28 mouse cellular contexts compared by ENCODE assay signal in genomic region chr6:89508725-89509124, GRCm38 (mm10).
A peak's percentile ranks its signal among the peaks of the same experiment; 100 is the strongest.
DNase-seq lines count a peak whose midpoint lies in the region; ATAC-seq and TF ChIP-seq lines count a peak whose summit lies in the region.
"Had no signal": no experiment of that assay in that cellular context is flagged by ENCODE, and none has a peak within 500 bp of the region (broad histone marks: within the 10 kb centered on the region; RNA-seq: fewer than 3 reads in every experiment).

No protein-coding gene starts in this region.

- no peak overlapping the region for H3K4me3 ChIP-seq in forebrain, postnatal 0 days (ENCODE audit: low read depth, low read length)
- H3K4me3 ChIP-seq in forebrain, embryonic 13.5 days = no peak overlapping the region
- no peak overlapping the region for H3K4me3 ChIP-seq in midbrain, postnatal 0 days (ENCODE audit: low read depth, low read length)
- no peak overlapping the region for H3K4me3 ChIP-seq in midbrain, embryonic 11.5 days (ENCODE audit: low read depth, low read length)
- H3K4me3 ChIP-seq in cortical plate, adult 2 months (ENCODE audit: insufficient read depth, low read length) = no peak overlapping the region
- H3K4me3 ChIP-seq: embryonic facial prominence, embryonic 12.5 days; heart, adult 2 months; heart, embryonic 13.5 days; limb, embryonic 12.5 days; neural tube, embryonic 12.5 days; stomach, embryonic 15.5 days had no signal

- 0 out of 2 replicates have a peak overlapping the region, but pooled peaks have one; percentile 23 for H3K27ac ChIP-seq in forebrain, postnatal 0 days (ENCODE audit: low read depth, low read length)
- no peak overlapping the region for H3K27ac ChIP-seq in forebrain, embryonic 13.5 days
- peak overlapping the region; percentile 27; the same call in 1 of the 2 replicates for H3K27ac ChIP-seq in midbrain, postnatal 0 days (ENCODE audit: low read depth, low read length)
- no peak overlapping the region for H3K27ac ChIP-seq in midbrain, embryonic 11.5 days (ENCODE audit: low read depth, low read length)
- 0 out of 2 replicates have a peak overlapping the region, but pooled peaks have one; percentile 21 for H3K27ac ChIP-seq in cortical plate, adult 2 months (ENCODE audit: insufficient read depth, low read length)
- H3K27ac ChIP-seq: embryonic facial prominence, embryonic 12.5 days; heart, adult 2 months; heart, embryonic 13.5 days; kidney, postnatal 0 days; limb, embryonic 12.5 days; neural tube, embryonic 12.5 days; stomach, embryonic 15.5 days had no signal

- no peaks in the 10 kb centered on the region for H3K36me3 ChIP-seq in forebrain, postnatal 0 days (ENCODE audit: insufficient read depth)
- H3K36me3 ChIP-seq in forebrain, embryonic 13.5 days (ENCODE audit: poor library complexity, severe bottlenecking) = no peaks in the 10 kb centered on the region
- H3K36me3 ChIP-seq in midbrain, postnatal 0 days (ENCODE audit: insufficient read depth, low read length) = no peaks in the 10 kb centered on the region
- no peaks in the 10 kb centered on the region for H3K36me3 ChIP-seq in midbrain, embryonic 11.5 days (ENCODE audit: control insufficient read depth, insufficient read depth, low read length)
- H3K36me3 ChIP-seq: embryonic facial prominence, embryonic 12.5 days; heart, embryonic 13.5 days; limb, embryonic 12.5 days; neural tube, embryonic 12.5 days; stomach, embryonic 15.5 days had no signal

- no peaks in the 10 kb centered on the region for H3K27me3 ChIP-seq in forebrain, postnatal 0 days (ENCODE audit: insufficient read depth, low read length)
- H3K27me3 ChIP-seq in forebrain, embryonic 13.5 days = no peaks in the 10 kb centered on the region
- H3K27me3 ChIP-seq in midbrain, postnatal 0 days (ENCODE audit: insufficient read depth, low read length) = no peaks in the 10 kb centered on the region
- no peaks in the 10 kb centered on the region for H3K27me3 ChIP-seq in midbrain, embryonic 11.5 days (ENCODE audit: control insufficient read depth, insufficient read depth, low read length)
- H3K27me3 ChIP-seq: embryonic facial prominence, embryonic 12.5 days; heart, embryonic 13.5 days; limb, embryonic 12.5 days; neural tube, embryonic 12.5 days; stomach, embryonic 15.5 days had no signal

- WGBS in forebrain, postnatal 0 days = 56% methylated on average over 2 of the region's 2 CpGs
- 70% methylated on average over 2 of the region's 2 CpGs for WGBS in forebrain, embryonic 13.5 days
- WGBS in midbrain, postnatal 0 days = 59% methylated on average over 2 of the region's 2 CpGs
- 71% methylated on average over 2 of the region's 2 CpGs for WGBS in midbrain, embryonic 11.5 days

- H3K9me3 ChIP-seq in forebrain, postnatal 0 days (ENCODE audit: low read length) = no peaks in the 10 kb centered on the region
- no peaks in the 10 kb centered on the region for H3K9me3 ChIP-seq in forebrain, embryonic 13.5 days (replicated peaks)
- no peaks in the 10 kb centered on the region for H3K9me3 ChIP-seq in midbrain, postnatal 0 days (ENCODE audit: low read length)
- H3K9me3 ChIP-seq in midbrain, embryonic 11.5 days (ENCODE audit: control insufficient read depth, low read length) = no peaks in the 10 kb centered on the region
- H3K9me3 ChIP-seq: embryonic facial prominence, embryonic 12.5 days; heart, embryonic 13.5 days; limb, embryonic 12.5 days; neural tube, embryonic 12.5 days; stomach, embryonic 15.5 days had no signal

- ATAC-seq in forebrain, postnatal 0 days = no peak; the same call in 1 of the 2 replicates
- no peak for ATAC-seq in forebrain, embryonic 13.5 days
- ATAC-seq in midbrain, postnatal 0 days (ENCODE audit: low FRiP score) = no peak
- no peak for ATAC-seq in midbrain, embryonic 11.5 days (ENCODE audit: low FRiP score)
- ATAC-seq: CD4-positive, CD25-positive, alpha-beta regulatory T cell, adult 4 months; forebrain, embryonic 16.5 days; liver, postnatal 0 days; lung, postnatal 0 days had no signal

- no peak for TF ChIP-seq CTCF in forebrain, postnatal 0 days (IDR thresholded peaks at IDR 0.05; ENCODE audit: low read depth)
- TF ChIP-seq CTCF in midbrain, postnatal 0 days (IDR thresholded peaks at IDR 0.05) = no peak
- no peak for TF ChIP-seq CTCF in cortical plate, adult 2 months (IDR thresholded peaks at IDR 0.05; ENCODE audit: extremely low read depth, insufficient read depth, low read length)

- DNase-seq in forebrain, postnatal 0 days = no peak
- DNase-seq in midbrain, postnatal 0 days (ENCODE audit: low spot score) = no peak
- DNase-seq in midbrain, embryonic 11.5 days (ENCODE audit: low spot score, missing footprints) = no peak
- no peak for DNase-seq in thymus, postnatal 36 days
- DNase-seq in lung, postnatal 36 days = no peak
- DNase-seq: adrenal gland, postnatal 36 days; cerebellum, adult 11-12 months; gastrocnemius, postnatal 14 days; heart, adult 2 months; heart, postnatal 14 days; kidney, adult 18-20 months; layer of hippocampus, postnatal 36 days; liver, postnatal 0 days; midbrain, embryonic 14.5 days; right cerebral cortex, postnatal 4 days; thymus, postnatal 4 days had no signal

- no peaks in the 10 kb centered on the region for H3K4me1 ChIP-seq in forebrain, postnatal 0 days (ENCODE audit: insufficient read depth)
- peaks cover 10% of the 10 kb centered on the region; the same call in 1 of the 2 replicates for H3K4me1 ChIP-seq in forebrain, embryonic 13.5 days
- no peaks in the 10 kb centered on the region for H3K4me1 ChIP-seq in midbrain, postnatal 0 days (ENCODE audit: insufficient read depth, low read length)
- no peaks in the 10 kb centered on the region for H3K4me1 ChIP-seq in midbrain, embryonic 11.5 days (ENCODE audit: control insufficient read depth, insufficient read depth, low read length)
- H3K4me1 ChIP-seq in cortical plate, adult 2 months (ENCODE audit: control insufficient read depth, insufficient read depth, low read length) = peaks cover 6% of the 10 kb centered on the region
- H3K4me1 ChIP-seq: embryonic facial prominence, embryonic 12.5 days; heart, embryonic 13.5 days; limb, embryonic 12.5 days; neural tube, embryonic 12.5 days; stomach, embryonic 15.5 days had no signal

- no peak overlapping the region for H3K9ac ChIP-seq in forebrain, postnatal 0 days
- no peak overlapping the region for H3K9ac ChIP-seq in forebrain, embryonic 13.5 days
- no peak overlapping the region for H3K9ac ChIP-seq in midbrain, postnatal 0 days (replicated peaks; ENCODE audit: low read length, poor library complexity, severe bottlenecking)
- H3K9ac ChIP-seq in midbrain, embryonic 11.5 days (ENCODE audit: low read length) = no peak overlapping the region
- H3K9ac ChIP-seq: embryonic facial prominence, embryonic 12.5 days; heart, embryonic 13.5 days; limb, embryonic 12.5 days; liver, postnatal 0 days; neural tube, embryonic 12.5 days; stomach, embryonic 15.5 days had no signal

- H3K4me2 ChIP-seq in forebrain, postnatal 0 days (ENCODE audit: low read depth) = no peak overlapping the region
- H3K4me2 ChIP-seq in forebrain, embryonic 13.5 days = no peak overlapping the region
- H3K4me2 ChIP-seq in midbrain, postnatal 0 days (ENCODE audit: low read depth, low read length, poor library complexity, severe bottlenecking) = no peak overlapping the region
- no peak overlapping the region for H3K4me2 ChIP-seq in midbrain, embryonic 11.5 days
- H3K4me2 ChIP-seq: embryonic facial prominence, embryonic 12.5 days; heart, embryonic 13.5 days; limb, embryonic 12.5 days; liver, embryonic 11.5 days; neural tube, embryonic 12.5 days; stomach, embryonic 15.5 days had no signal

- TF ChIP-seq POLR2A in cortical plate, adult 2 months (IDR thresholded peaks at IDR 0.05; ENCODE audit: extremely low read depth, insufficient read depth, low read length) = no peak

Comparison
In these comparisons a context has a peak if more than half of its experiments do, and no peak if none do; other contexts are left out.
1. H3K27ac ChIP-seq: peak in forebrain, postnatal 0 days (single experiment), midbrain, postnatal 0 days (single experiment) and cortical plate, adult 2 months (single experiment); none in forebrain, embryonic 13.5 days (single experiment) and midbrain, embryonic 11.5 days (single experiment).